Mouse (Mus musculus) small intestine, adult 2 months (tissue): ENCODE measurements around the gene Cyp27b1. TPM values are rescaled to one million over a fixed set of nuclear protein-coding genes. Genes with fewer than 3 reads are reported as not detected.

ENCODE experiments used
- H3K27ac ChIP-seq: fragments of 200-500 bp; 2 replicates; pipeline ENCODE4 v1.5.1; 2012; ENCODE audit warnings: low read depth, low read length, control low read depth, inconsistent platforms; ENCODE audit not compliant: insufficient read depth
- H3K27me3 ChIP-seq: fragments of 200-500 bp; 2 replicates; pipeline ENCODE4 v1.6.1; 2012; ENCODE audit warnings: mild to moderate bottlenecking, moderate library complexity, low read length, inconsistent platforms; ENCODE audit not compliant: control insufficient read depth, insufficient read depth
- H3K36me3 ChIP-seq: fragments of 200-500 bp; 2 replicates; pipeline ENCODE4 v1.6.1; 2012; ENCODE audit warnings: mild to moderate bottlenecking, low read length, control low read depth, inconsistent platforms; ENCODE audit not compliant: control insufficient read depth, insufficient read depth
- H3K4me1 ChIP-seq: fragments of 200-500 bp; 2 replicates; pipeline ENCODE4 v1.6.1; 2012; ENCODE audit warnings: low read length, inconsistent platforms, mixed read lengths; ENCODE audit not compliant: control insufficient read depth, insufficient read depth, insufficient read length
- H3K4me3 ChIP-seq: fragments of 200-500 bp; 2 replicates; pipeline ENCODE4 v1.5.1; 2012; ENCODE audit warnings: low read depth, mild to moderate bottlenecking, control low read depth, inconsistent platforms, low read length, moderate library complexity
- CTCF ChIP-seq: fragments of 200-500 bp; IDR thresholded peaks from 2 replicates; pipeline ENCODE4 v1.5.1; 2012; ENCODE audit warnings: low read depth, mild to moderate bottlenecking, control low read depth, inconsistent platforms, low read length, moderate library complexity, mixed read lengths; ENCODE audit not compliant: insufficient replicate concordance, insufficient read length; ENCODE audit errors: extremely low read depth
- POLR2A ChIP-seq: fragments of 200-500 bp; IDR thresholded peaks from 2 replicates; pipeline ENCODE4 v1.6.1; 2012; ENCODE audit warnings: low read depth, mild to moderate bottlenecking, control low read depth, inconsistent platforms, low read length, moderate library complexity
- WGBS: fragments of 180-500 bp; shearing (Covaris S2); methylation state at CpG from one replicate; pipeline ENCODE4 v1.1.7; 2018; 5-methylcytosine and 5-hydroxymethylcytosine counted together
- polyA plus RNA-seq: library from polyadenylated mRNA; depleted of rRNA; stranded (reverse); fragments of >200 nt; gene quantifications from 2 replicates; pipeline ENCODE4 v1.2.3, GENCODE M21; 2012

The Cyp27b1 gene
- polyA plus RNA-seq, 1 experiment, result 0.22 TPM

DNA sequence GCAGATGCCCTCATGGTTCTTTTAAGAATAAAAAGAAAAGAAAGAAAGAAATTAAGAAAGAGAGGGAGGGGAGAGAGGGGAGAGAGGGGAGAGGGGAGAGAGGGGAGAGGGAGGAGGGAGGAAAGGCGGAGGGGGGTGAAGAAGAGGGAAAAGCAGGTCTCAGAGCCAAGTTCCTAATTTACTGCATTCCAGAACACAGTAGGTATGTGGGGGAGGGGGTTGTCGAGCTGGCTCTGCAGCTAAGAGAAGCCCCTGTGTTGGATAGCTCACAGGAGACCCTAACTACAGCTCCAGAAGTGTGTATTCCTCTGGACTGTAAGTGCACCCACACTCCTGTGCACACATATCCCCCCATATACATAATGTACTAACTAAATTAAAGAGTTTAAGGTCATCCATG, 31.0 kb upstream of the Cyp27b1 start:
- H3K4me3 ChIP-seq, result no peak overlapping the region
- no peaks in the 10 kb centered on the region for H3K4me1 ChIP-seq
- H3K27ac ChIP-seq, result no peak overlapping the region
- no peak for TF ChIP-seq POLR2A
- no peak for TF ChIP-seq CTCF
- 27% methylated on average over 2 of the region's 2 CpGs for WGBS
- no peaks in the 10 kb centered on the region for H3K27me3 ChIP-seq
- H3K36me3 ChIP-seq, result no peaks in the 10 kb centered on the region

DNA sequence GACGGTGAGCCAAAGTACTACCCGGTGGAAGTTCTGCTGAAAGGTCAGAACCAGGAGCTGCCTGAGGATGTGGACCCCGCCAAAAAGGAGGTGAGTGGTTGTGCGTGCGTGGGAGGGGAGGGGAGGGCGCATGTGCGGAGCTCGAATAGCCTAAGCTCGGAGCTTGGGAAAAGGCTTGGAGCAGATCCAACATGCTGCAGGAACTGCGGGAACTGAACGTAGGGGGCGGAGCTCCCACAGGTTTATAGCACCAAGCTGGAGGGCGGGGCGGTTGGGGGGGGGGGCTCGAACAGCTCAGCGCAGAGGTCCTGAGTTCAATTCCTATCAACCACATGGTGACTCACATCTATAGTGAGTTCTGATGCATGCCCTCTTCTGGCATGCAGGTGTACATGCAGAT, 29.6 kb upstream of the Cyp27b1 start:
- TF ChIP-seq CTCF, result no peak
- TF ChIP-seq POLR2A, result no peak
- Histone ChIP-seq H3K36me3 (peaks cover 9% of the 10 kb centered on the region), H3K27ac (no peak overlapping the region), H3K4me1 (no peaks in the 10 kb centered on the region), H3K4me3 (no peak overlapping the region), H3K27me3 (no peaks in the 10 kb centered on the region)
- WGBS, result 57% methylated on average over 16 of the region's 16 CpGs

DNA sequence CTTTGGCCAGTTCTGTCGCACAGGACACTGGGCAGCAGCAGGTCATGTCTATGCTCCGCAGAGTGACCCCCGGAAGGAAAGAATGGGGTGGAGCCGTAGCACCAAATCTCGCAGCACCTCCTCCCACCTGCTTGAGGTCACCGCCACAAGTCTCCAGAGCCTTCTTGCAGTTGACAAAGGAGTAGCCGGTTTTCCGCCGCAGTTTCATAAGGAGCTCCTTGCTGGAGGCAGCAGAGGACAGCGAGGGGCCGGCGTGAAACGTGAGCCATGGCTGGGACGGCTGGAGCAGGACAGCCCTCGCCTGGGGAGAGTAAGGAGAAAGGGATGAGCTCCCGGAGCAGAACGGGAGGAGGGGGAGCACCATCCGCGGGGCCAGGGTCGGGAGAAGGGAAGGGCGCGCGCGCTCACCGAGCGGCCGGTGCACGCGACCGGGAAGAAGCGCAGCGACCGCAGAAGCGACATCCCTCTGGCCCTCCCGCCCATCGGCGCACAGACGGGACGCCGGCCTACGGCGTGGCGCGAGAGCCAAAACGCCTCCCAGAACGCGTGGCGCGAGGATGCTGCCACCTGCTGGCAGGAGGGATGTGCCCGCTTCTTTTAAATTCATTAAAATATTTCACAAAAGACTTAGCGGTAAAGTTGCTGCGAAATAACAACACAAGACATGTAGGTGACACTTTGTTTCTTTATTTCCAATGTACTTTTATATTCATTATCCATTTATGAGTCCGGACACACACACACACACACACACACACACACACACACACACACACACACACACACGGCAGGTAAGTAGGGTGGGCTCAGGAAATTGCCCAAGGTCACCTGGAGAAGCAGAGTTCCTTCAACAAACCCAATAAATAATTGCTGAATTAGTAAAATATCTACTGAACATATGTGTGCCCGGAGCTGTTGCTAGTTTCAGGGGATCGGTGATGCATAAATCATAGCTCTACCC, 17.4 kb upstream of the Cyp27b1 start, which contains the start of gene Tsfm:
Gene Tsfm, minus strand, starts transcription at position 505 of the 961 bp plus-strand sequence.
- peak; percentile 98 for TF ChIP-seq CTCF
- TF ChIP-seq POLR2A, result 0 out of 2 replicates have a peak, but pooled peaks have one; percentile 51
- Histone ChIP-seq H3K4me3 (peak within 1 kb of the TSS; percentile 87), H3K4me1 (no peaks in the 10 kb centered on the region), H3K36me3 (peaks cover 16% of the 10 kb centered on the region), H3K27me3 (no peaks in the 10 kb centered on the region), H3K27ac (peak within 1 kb of the TSS; percentile 30; the same call in 1 of the 2 replicates)
- WGBS, result 5% methylated on average over 56 of the region's 56 CpGs

DNA sequence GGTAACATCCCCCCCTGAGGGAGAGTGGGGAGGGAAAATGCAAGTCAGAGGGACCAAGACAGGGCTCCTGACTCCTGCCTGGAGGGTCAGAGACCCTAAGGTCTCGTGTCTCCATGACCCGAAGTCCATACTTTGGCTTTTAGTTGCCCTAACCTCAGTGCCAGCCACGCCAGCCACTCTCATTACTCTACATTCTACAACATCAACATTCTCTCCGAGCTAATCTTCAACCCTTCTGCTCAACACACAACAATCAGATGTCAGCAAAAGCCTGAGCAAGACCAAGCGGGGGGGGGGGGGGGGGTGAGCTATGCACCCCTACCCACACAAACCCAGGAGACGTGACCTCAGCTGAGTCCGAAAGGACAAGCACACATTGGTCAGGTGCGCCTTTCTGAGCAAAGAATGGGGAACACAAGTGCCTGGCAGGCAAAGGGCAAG, 14.7 kb upstream of the Cyp27b1 start:
- no peak overlapping the region for H3K4me3 ChIP-seq
- H3K27me3 ChIP-seq, result no peaks in the 10 kb centered on the region
- no peaks in the 10 kb centered on the region for H3K4me1 ChIP-seq
- no peak overlapping the region for H3K27ac ChIP-seq
- H3K36me3 ChIP-seq, result peaks cover 4% of the 10 kb centered on the region; the same call in 1 of the 2 replicates
- TF ChIP-seq CTCF (no peak), POLR2A (no peak)
- 74% methylated on average over 8 of the region's 8 CpGs for WGBS

DNA sequence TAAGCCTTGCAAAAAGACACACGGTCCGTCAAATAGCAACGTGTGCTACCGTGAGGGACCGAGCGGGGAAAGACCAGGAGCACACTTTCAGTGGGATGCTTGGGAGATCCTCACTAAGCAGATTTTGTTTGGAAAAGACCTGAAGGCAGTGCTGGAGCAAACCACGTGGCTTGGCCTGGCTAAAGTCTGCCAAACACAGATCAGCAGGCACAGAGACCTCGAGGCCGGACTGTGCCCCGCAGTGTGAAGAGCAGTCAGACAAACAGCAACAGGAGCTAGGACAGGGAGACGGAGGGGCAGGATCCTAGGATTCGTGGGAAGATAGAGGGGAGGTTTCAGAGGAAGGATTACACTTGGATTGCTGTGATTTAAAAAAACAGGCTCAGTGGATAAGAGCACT, 11.8 kb upstream of the Cyp27b1 start:
- no peak overlapping the region for H3K4me3 ChIP-seq
- 76% methylated on average over 12 of the region's 12 CpGs for WGBS
- H3K27me3 ChIP-seq, result no peaks in the 10 kb centered on the region
- H3K36me3 ChIP-seq, result no peaks in the 10 kb centered on the region
- H3K27ac ChIP-seq, result no peak overlapping the region
- TF ChIP-seq CTCF (no peak), POLR2A (no peak)
- H3K4me1 ChIP-seq, result no peaks in the 10 kb centered on the region; the same call in 1 of the 2 replicates

DNA sequence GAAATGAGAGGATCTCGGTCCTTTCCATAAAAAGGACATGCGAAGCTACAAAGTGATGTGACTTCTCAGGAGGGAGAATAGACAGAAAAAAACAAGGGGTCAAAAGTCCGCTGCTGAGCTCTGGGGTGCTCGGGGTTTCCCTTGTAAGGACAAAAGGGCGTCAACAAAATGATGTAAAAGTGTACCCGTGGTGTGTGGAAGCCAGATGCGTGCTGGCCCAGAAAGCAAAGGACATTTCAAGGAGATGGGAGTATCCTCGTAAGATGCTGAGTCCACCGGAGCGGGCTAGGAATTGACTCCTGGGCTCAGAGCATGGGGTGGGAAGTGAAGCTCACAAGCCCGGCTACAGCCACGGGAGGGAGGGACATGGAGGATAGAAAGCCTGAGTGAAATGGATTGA, 10.4 kb upstream of the Cyp27b1 start:
- Histone ChIP-seq H3K27ac (no peak overlapping the region), H3K27me3 (no peaks in the 10 kb centered on the region), H3K4me3 (no peak overlapping the region), H3K4me1 (no peaks in the 10 kb centered on the region; the same call in 1 of the 2 replicates), H3K36me3 (no peaks in the 10 kb centered on the region)
- no peak for TF ChIP-seq POLR2A
- no peak for TF ChIP-seq CTCF
- 62% methylated on average over 12 of the region's 12 CpGs for WGBS

DNA sequence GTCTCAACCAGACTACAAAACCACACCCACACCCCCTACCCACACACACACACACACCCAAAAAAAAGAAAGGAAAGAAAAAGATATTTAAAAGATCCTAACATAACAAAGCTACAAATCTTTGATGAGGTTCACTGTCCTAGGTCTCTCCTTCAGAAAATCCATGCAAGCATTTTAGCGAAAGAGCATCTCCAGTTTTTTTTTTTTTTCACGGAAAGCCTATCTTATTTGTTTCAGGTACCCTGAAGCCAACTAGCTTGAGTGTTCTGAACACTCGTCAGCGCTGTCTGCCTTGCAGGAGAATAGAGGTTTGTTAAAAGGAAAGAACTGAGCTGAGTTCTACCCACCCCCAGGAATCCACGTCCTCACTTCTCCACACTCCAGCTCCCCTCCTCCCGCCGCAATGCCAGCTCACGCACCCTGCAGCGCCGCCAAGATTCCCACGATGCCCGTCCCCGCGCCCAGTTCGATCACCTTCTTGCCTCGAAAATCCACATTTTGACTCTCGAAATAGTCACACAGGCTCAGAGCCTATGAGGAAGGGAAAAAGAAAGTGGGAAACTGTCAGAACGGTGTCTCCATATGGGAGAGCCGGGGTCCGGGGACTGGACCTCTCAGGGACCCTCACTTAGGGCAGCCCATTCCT, 7.4 kb upstream of the Cyp27b1 start:
- no peaks in the 10 kb centered on the region; the same call in 1 of the 2 replicates for H3K4me1 ChIP-seq
- 4% methylated on average over 20 of the region's 20 CpGs for WGBS
- H3K27ac ChIP-seq, result no peak overlapping the region
- H3K27me3 ChIP-seq, result no peaks in the 10 kb centered on the region
- peak overlapping the region; percentile 89 for H3K4me3 ChIP-seq
- TF ChIP-seq CTCF, result no peak
- no peak for TF ChIP-seq POLR2A
- H3K36me3 ChIP-seq, result no peaks in the 10 kb centered on the region
